Mouse (Mus musculus) myocyte (in vitro differentiated cells): ENCODE measurements around the gene Gm7073.

ENCODE experiments used
- CEBPB ChIP-seq: IDR thresholded peaks from 2 replicates; pipeline ENCODE4 v1.6.1; 2011; ENCODE audit warnings: mild to moderate bottlenecking, moderate library complexity; ENCODE audit not compliant: poor library complexity, insufficient read depth, severe bottlenecking
- E2F4 ChIP-seq: IDR thresholded peaks from one replicate; pipeline ENCODE4 v1.6.1; 2011; ENCODE audit warnings: mild to moderate bottlenecking, control low read depth, moderate library complexity; ENCODE audit not compliant: insufficient read depth
- MAX ChIP-seq: IDR thresholded peaks from one replicate; pipeline ENCODE4 v1.6.1; 2011; ENCODE audit warnings: low read depth, mild to moderate bottlenecking, control low read depth
- MYOD1 ChIP-seq, 3 experiments: IDR thresholded peaks; one replicate each; pipeline ENCODE4 v1.6.1; 2011; ENCODE audit warnings: control low read depth in 2 of 3, low read depth in 2 of 3, mild to moderate bottlenecking in 2 of 3, moderate library complexity in 1 of 3; ENCODE audit not compliant: insufficient read length in 2 of 3, control insufficient read depth in 1 of 3
- MYOG ChIP-seq, 3 experiments: IDR thresholded peaks; one replicate each; pipeline ENCODE4 v1.6.1; 2011; ENCODE audit warnings: control low read depth in 2 of 3, low read depth in 2 of 3, mild to moderate bottlenecking in 2 of 3; ENCODE audit not compliant: insufficient read length in 2 of 3, control insufficient read depth in 1 of 3, insufficient read depth in 1 of 3
- POLR2A ChIP-seq: IDR thresholded peaks from one replicate; pipeline ENCODE4 v1.6.1; 2011; ENCODE audit warnings: low read depth, mild to moderate bottlenecking, control low read depth, moderate library complexity; ENCODE audit not compliant: insufficient read length
- POLR2AphosphoS2 ChIP-seq: IDR thresholded peaks from one replicate; pipeline ENCODE4 v1.6.1; 2011; ENCODE audit warnings: low read depth, control low read depth; ENCODE audit not compliant: insufficient read length
- SRF ChIP-seq: IDR thresholded peaks from one replicate; pipeline ENCODE4 v1.6.1; 2011; ENCODE audit warnings: low read depth; ENCODE audit not compliant: control insufficient read depth, insufficient read length
- TCF12 ChIP-seq: IDR thresholded peaks from one replicate; pipeline ENCODE4 v1.6.1; 2011; ENCODE audit warnings: mild to moderate bottlenecking, control low read depth; ENCODE audit not compliant: poor library complexity, insufficient read depth, severe bottlenecking
- TCF3 ChIP-seq: IDR thresholded peaks from one replicate; pipeline ENCODE4 v1.6.1; 2011; ENCODE audit warnings: low read depth, control low read depth; ENCODE audit not compliant: insufficient read length
- USF1 ChIP-seq: IDR thresholded peaks from one replicate; pipeline ENCODE4 v1.6.1; 2011; ENCODE audit warnings: low read depth, mild to moderate bottlenecking, control low read depth, moderate library complexity

- no peak for TF ChIP-seq CEBPB
- TF ChIP-seq POLR2A, result no peak
- TF ChIP-seq POLR2AphosphoS2, result no peak
- no peak for TF ChIP-seq E2F4
- TF ChIP-seq SRF, result no peak
- TF ChIP-seq TCF12, result no peak
- no peak for TF ChIP-seq USF1
- no peak for TF ChIP-seq MYOG (IDR thresholded peaks at IDR 0.05; ENCODE audit: control insufficient read depth in 1 of 3, insufficient read depth in 1 of 3, insufficient read length in 2 of 3, low read depth in 2 of 3)
- TF ChIP-seq MAX, result no peak
- TF ChIP-seq MYOD1 (IDR thresholded peaks at IDR 0.05; ENCODE audit: control insufficient read depth in 1 of 3, insufficient read length in 2 of 3, low read depth in 2 of 3), result no peak
- no peak for TF ChIP-seq TCF3
Observed at GRCm38 (mm10) chrX:60503995-60504394, 35.1 kb downstream of the Gm7073 start.
